In genomic region chr6:41499374-41499773, GRCm38 (mm10) we compare ENCODE assay signal across 49 mouse cellular contexts. TPM values are rescaled to one million over a fixed set of nuclear protein-coding genes. Genes with fewer than 3 reads are reported as not detected.
"Had no signal": no experiment of that assay in that cellular context is flagged by ENCODE, and none has a peak within 500 bp of the region (broad histone marks: within the 10 kb centered on the region; RNA-seq: fewer than 3 reads in every experiment).

No protein-coding gene starts in this region.

- DNase-seq: heart, postnatal 10 days; heart, postnatal 14 days; heart, postnatal 36 days; heart, postnatal 4 days; kidney, adult 11 months; kidney, adult 18-20 months; kidney, adult 2 months; kidney, adult 8-10 months; kidney, adult 9 months; kidney, postnatal 10 days; kidney, postnatal 14 days; kidney, postnatal 25 days; kidney, postnatal 36 days; kidney, postnatal 4 days; layer of hippocampus, adult 9-11 months; layer of hippocampus, postnatal 36 days had no signal

- H3K36me3 ChIP-seq: heart, embryonic 10.5 days; heart, embryonic 12.5 days; heart, embryonic 13.5 days; heart, embryonic 15.5 days; hindbrain, embryonic 10.5 days; hindbrain, embryonic 12.5 days; hindbrain, embryonic 13.5 days; hindbrain, embryonic 15.5 days; intestine, embryonic 15.5 days; kidney, embryonic 15.5 days had no signal

- H3K4me3 ChIP-seq: heart, embryonic 10.5 days; heart, embryonic 12.5 days; heart, embryonic 13.5 days; heart, embryonic 15.5 days; hindbrain, embryonic 10.5 days; hindbrain, embryonic 12.5 days; hindbrain, embryonic 13.5 days; hindbrain, embryonic 15.5 days; intestine, embryonic 15.5 days; kidney, embryonic 15.5 days; layer of hippocampus, adult 2 months had no signal

- H3K27ac ChIP-seq: heart, embryonic 10.5 days; heart, embryonic 13.5 days; heart, embryonic 15.5 days; hindbrain, embryonic 10.5 days; hindbrain, embryonic 12.5 days; hindbrain, embryonic 13.5 days; hindbrain, embryonic 14.5 days; hindbrain, embryonic 15.5 days; hindbrain, postnatal 0 days; intestine, embryonic 15.5 days; kidney, embryonic 15.5 days; kidney, postnatal 0 days; layer of hippocampus, adult 2 months had no signal

- H3K4me1 ChIP-seq: heart, embryonic 10.5 days; heart, embryonic 12.5 days; heart, embryonic 13.5 days; heart, embryonic 15.5 days; hindbrain, embryonic 10.5 days; hindbrain, embryonic 12.5 days; hindbrain, embryonic 13.5 days; hindbrain, embryonic 15.5 days; intestine, embryonic 15.5 days; kidney, embryonic 15.5 days had no signal

- H3K27me3 ChIP-seq: heart, embryonic 12.5 days; heart, embryonic 13.5 days; heart, embryonic 15.5 days; hindbrain, embryonic 12.5 days; hindbrain, embryonic 13.5 days; hindbrain, embryonic 15.5 days; intestine, embryonic 15.5 days; kidney, embryonic 15.5 days had no signal

- ATAC-seq: hindbrain, embryonic 16.5 days; hindbrain, postnatal 0 days; inflammation-experienced regulatory T-cells, adult 6 months; intestine, embryonic 15.5 days; intestine, embryonic 16.5 days; intestine, postnatal 0 days had no signal

RNA-seq across cellular contexts. Expression of gene Prss2, which starts 22.2 kb away (rescaled TPM):
- total RNA-seq: heart, adult 8-10 months; heart, postnatal 10 days; heart, postnatal 14 days; heart, postnatal 25 days; heart, postnatal 36 days; heart, postnatal 4 days; hematopoietic stem cell, adult 5-6 weeks; hindbrain, postnatal 0 days; layer of hippocampus, adult 18-20 months; layer of hippocampus, adult 2 months; layer of hippocampus, adult 8-10 months; layer of hippocampus, postnatal 10 days; layer of hippocampus, postnatal 14 days; layer of hippocampus, postnatal 25 days; layer of hippocampus, postnatal 36 days had no signal
- polyA plus RNA-seq: heart, embryonic 10.5 days; heart, embryonic 11.5 days; heart, embryonic 12.5 days; heart, embryonic 13.5 days; heart, embryonic 14.5 days; heart, embryonic 15.5 days; heart, postnatal 0 days; hindbrain, embryonic 10.5 days; hindbrain, embryonic 11.5 days; hindbrain, embryonic 12.5 days; hindbrain, embryonic 13.5 days; hindbrain, embryonic 14.5 days; hindbrain, embryonic 15.5 days; hindbrain, embryonic 16.5 days; hindbrain, postnatal 0 days; kidney, adult 2 months; kidney, embryonic 14.5 days; kidney, embryonic 15.5 days; kidney, embryonic 16.5 days; kidney, postnatal 0 days had no signal

RNA-seq across cellular contexts. Expression of gene Prss1, which starts 40.6 kb away (rescaled TPM):
- total RNA-seq: heart, adult 8-10 months; heart, postnatal 10 days; heart, postnatal 14 days; heart, postnatal 25 days; heart, postnatal 36 days; heart, postnatal 4 days; hematopoietic stem cell, adult 5-6 weeks; hindbrain, postnatal 0 days; layer of hippocampus, adult 18-20 months; layer of hippocampus, adult 2 months; layer of hippocampus, adult 8-10 months; layer of hippocampus, postnatal 10 days; layer of hippocampus, postnatal 14 days; layer of hippocampus, postnatal 25 days; layer of hippocampus, postnatal 36 days had no signal
- polyA plus RNA-seq: heart, embryonic 10.5 days; heart, embryonic 11.5 days; heart, embryonic 12.5 days; heart, embryonic 13.5 days; heart, embryonic 14.5 days; heart, embryonic 15.5 days; heart, postnatal 0 days; hindbrain, embryonic 10.5 days; hindbrain, embryonic 11.5 days; hindbrain, embryonic 12.5 days; hindbrain, embryonic 13.5 days; hindbrain, embryonic 14.5 days; hindbrain, embryonic 15.5 days; hindbrain, embryonic 16.5 days; hindbrain, postnatal 0 days; inflammation-experienced regulatory T-cells, adult 6 months; kidney, adult 2 months; kidney, embryonic 14.5 days; kidney, embryonic 16.5 days; kidney, postnatal 0 days; large intestine, adult 2 months had no signal

RNA-seq across cellular contexts. Expression of gene Gm10334, which starts 53.4 kb away (rescaled TPM):
- total RNA-seq: heart, adult 8-10 months; heart, postnatal 10 days; heart, postnatal 14 days; heart, postnatal 25 days; heart, postnatal 36 days; heart, postnatal 4 days; hematopoietic stem cell, adult 5-6 weeks; hindbrain, postnatal 0 days; layer of hippocampus, adult 18-20 months; layer of hippocampus, adult 2 months; layer of hippocampus, adult 8-10 months; layer of hippocampus, postnatal 10 days; layer of hippocampus, postnatal 14 days; layer of hippocampus, postnatal 25 days; layer of hippocampus, postnatal 36 days had no signal
- polyA plus RNA-seq: heart, embryonic 10.5 days; heart, embryonic 11.5 days; heart, embryonic 12.5 days; heart, embryonic 13.5 days; heart, embryonic 14.5 days; heart, embryonic 15.5 days; heart, postnatal 0 days; hindbrain, embryonic 10.5 days; hindbrain, embryonic 14.5 days; hindbrain, embryonic 15.5 days; hindbrain, embryonic 16.5 days; hindbrain, postnatal 0 days; inflammation-experienced regulatory T-cells, adult 6 months; kidney, adult 2 months; kidney, embryonic 14.5 days; kidney, embryonic 15.5 days; kidney, embryonic 16.5 days; kidney, postnatal 0 days; large intestine, adult 2 months had no signal
